Mouse (Mus musculus) right cerebral cortex, adult 18-20 months (tissue): ENCODE measurements at regions not wholly inside any gene's neighbourhood (a gene's known extent, or its start where the extent isn't known, plus 50 kb on each side); places are given as distances from the start of the nearest gene placed in this dataset.

Experiments
- DNase-seq: peaks from one replicate; pipeline ENCODE4 v3.0.0; 2022; ENCODE audit warnings: mixed read lengths

DNA sequence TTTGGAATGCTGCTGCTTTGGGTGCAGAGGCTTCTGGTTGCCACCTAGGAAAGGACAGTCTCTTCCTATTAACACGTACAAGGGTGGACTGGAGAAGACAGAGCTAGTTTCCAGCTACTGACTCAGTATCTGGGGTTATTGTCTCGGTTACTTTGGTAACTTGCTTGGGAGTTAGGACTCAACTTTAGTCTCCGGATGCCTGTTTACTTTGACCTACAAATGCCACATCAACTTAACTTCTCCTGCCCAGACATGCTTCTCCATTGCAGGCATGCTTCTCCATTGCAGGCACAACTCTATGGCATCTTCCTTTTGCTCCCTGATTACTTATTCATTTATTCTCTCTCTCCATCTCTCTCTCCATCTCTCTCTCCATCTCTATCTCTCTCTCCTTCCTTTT is 184.6 kb upstream of the Camk1g start:
- DNase-seq, result no peak

DNA sequence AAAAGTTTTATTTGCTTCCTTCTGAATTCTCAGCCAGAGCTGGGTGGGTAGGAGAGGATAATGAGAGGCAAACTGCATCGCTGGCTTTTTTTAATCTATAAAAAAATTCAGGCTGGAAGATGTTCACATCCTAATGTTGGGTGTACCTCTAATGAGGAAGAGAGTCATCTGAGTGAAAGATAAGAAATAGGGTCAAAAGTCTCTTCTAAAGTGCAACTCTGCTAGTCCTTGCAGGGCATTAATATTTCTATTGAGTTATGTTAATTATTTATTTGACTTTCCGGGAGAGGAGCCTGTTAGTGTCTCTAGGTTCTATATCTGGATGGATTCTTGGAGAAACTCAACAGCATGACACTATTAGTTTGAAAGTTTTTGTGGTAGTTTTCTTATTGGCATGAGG is 182.2 kb upstream of the Camk1g start:
- DNase-seq, result no peak

DNA sequence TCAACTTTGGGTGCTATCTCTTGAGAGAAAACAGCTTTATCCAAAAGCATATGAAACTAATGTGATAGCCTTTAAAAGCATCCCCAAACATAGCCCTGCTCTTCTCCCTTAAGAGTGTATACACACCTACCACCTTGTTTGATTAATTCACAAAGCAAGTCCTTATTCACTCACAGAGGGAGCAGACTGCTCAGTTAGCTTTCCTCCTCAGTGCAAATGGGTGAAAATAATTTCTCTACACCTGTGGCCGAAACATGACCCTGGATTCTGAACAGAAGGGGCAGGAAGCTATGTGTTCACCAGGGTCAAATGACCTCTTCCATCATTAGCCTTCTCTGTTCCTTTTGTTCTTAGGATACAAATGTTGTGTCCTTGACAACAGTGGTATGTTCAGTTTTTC is 181.2 kb upstream of the Camk1g start:
- no peak for DNase-seq

DNA sequence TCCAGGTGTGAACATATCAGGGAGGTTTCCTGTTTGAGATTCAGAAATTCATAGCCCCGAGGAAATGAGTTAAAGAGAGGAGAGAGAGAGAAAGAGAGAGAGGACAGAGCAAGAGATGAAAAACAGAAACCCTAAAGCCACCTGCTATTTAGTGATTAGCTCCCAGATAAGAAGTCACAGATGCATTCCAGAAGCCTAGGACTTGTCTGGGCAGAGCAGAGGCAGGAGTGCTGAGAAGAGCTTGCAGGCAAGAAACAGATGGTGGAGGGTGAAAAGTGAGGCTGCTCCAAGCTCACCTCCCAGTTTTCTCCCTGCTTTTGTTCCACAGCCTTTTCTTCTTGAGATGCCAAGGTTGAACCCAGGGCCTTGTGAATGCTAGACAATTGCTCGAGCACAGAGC is 180.7 kb upstream of the Camk1g start:
- no peak for DNase-seq

DNA sequence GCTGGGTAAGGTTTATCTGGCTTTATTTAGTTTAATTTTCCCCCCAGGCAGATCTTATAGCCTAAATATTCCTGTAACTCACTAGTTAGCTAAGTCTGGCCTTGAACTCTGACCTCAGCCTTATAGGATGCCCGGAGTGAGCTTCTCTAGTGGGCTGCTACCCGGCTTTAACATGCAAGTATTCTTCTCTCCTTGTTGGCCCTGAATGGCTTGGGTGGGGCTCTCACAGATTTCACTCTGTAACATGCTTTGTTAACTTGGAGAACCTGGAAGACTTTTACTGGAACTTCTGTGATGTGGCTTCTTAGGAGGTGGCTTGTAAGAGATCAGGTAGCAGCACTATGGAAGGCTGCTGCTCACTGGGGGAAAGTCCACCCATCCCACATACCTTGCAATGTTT is 177.3 kb upstream of the Camk1g start:
- no peak for DNase-seq

DNA sequence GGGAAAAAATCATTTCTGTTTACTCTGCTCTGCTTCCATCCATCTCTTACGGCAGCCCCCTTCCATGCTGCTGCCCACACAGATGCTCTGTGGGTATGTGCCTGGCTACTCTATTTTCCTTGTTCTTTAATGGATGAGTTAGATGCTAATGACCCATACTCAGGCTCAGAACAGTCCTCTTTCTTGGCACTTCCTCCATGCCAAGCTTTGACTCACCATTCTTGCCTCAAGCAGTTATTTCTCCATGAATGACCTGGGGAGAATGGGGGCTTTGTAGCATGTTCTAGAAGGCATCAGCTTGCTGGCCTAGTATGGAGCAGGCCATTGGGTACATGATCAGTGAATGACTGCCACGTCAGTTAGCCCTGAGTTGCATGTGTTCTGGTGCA is 175.9 kb upstream of the Camk1g start:
- no peak for DNase-seq

DNA sequence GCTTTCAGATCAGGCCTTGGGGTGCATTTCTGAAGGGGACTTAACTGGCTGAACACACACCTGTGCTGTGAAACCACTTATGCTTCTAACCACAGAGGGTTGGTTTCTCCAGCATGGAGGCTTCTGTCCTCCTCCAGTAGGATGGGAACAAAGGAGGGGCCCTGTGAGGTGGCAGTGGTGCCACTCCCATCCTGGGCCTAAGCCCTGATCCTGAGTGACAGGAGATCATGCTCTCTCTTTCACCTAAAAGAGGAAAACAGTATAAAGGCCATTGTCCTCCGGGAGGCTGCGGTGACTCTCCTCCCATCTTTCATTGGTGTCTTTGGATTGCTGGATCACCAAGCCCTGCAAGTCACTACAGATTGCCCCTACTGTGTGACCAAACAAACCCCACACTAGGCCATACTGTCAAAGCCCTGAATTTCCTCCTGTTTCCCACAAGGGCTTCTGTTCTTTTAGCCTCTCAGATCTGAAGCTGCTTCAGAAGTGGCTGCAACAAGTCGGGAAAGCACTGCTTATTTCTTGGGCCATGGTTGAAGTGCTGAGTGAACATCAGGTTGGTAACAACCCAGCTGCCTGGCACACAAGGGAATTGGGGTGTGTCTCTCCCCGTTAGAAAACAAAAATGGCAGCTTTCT is 175.4 kb upstream of the Camk1g start:
- DNase-seq, result no peak

DNA sequence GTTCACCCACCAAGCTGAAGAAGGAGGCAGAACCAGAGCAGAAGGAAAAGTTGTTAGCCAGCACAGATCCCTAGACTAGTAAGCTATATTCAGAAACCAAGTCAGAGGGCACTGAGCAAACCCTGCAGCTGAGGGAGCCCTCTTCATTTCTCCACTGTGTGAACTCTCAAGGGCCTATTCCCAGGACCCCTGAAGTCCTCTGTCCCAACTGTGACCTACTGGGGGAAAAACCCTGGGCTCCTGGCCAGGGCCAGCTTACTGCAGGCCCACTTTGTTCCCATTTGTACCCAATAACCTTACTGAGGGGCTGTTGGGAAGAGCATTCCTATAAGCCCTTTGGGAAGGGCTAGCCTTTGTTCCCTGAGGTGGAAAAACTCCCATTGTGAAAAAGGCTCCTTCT is 174.7 kb upstream of the Camk1g start:
- no peak for DNase-seq

DNA sequence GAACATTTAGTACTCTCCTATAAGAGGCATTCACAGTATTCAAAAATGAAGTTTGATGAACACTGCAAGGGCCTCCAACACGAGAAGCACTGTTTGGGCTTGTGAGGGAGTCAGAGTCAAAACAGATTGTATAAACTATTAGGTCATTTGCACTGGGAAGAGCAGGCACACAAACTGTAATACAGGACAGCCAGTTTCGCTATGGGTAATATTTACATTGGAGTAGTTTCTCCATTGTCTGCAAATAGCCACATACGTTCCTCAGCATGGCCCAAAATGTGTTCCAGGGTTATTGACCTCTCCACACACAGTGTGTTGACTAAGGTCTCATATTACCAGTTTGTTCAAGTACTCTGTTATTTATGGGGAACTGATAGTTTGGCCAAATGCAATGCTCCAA is 173.7 kb upstream of the Camk1g start:
- DNase-seq, result no peak

DNA sequence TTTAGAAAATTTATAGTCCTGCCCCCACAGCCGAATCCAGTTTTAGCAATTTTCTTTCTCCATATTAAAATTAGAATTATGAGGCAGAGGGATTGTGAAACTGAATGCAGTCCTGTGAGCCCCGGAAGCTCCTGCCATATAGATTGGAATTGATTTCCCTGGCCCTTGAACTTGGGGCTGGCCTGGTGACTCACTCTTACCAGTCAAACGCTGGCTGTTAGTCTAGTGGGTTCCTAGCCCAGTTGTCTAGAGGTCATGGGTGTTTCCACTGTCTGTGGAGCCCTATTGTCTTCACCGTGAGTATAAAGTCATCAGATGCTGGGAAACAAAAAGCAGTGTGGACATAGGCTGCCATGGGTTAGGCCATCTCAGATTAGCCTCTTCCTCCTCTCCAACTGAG is 173.2 kb upstream of the Camk1g start:
- DNase-seq, result no peak

DNA sequence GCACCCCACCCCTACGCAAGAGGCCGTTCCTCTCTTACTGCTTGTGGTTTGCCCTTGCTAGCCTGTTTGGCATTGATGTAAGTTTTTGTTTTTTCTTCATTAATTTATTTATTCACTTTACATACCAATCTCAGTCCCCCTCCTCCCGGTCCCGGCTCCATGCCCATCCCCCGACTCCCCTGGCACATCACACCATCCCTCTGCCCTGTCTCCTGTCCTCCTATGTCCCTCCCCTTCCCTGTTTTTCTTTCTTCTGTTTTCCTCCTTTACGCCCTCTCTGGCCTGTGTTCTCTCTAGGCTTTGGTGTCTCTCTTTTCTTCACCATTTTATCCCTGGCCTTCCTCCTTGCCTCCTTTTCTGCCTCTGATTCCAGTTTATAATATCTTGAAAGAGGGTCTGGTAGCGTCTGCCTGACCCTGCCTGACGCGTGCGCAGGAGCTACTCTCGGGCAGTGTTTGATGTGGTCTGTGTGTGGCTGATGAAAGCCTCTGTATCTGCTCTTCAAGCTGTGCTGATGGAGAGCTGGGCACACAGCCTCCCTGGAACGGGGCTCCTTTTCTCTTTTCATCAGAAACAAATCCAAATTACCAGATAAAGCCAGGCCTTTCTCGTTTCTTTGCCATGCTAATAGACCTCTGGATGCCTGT is 172.0 kb upstream of the Camk1g start:
- DNase-seq, result no peak

DNA sequence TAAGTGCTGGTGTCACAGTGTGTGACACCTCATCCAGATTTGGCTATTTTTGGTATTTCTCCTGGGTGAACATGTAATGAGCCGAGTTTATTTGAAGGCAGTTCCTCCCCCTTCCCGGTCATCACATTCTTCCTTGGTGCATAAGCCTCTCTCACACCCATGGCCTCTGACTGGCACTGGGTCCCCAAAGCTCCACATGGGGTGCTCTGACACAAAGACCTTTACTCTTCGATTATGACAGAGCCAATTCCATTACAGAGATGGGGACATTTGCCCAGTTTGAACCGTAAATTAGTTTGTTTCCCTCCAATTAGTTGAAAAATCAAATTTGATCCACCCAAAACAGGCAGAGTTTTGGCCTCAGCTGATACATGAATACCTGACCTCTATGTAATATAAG is 171.2 kb upstream of the Camk1g start:
- DNase-seq, result no peak

DNA sequence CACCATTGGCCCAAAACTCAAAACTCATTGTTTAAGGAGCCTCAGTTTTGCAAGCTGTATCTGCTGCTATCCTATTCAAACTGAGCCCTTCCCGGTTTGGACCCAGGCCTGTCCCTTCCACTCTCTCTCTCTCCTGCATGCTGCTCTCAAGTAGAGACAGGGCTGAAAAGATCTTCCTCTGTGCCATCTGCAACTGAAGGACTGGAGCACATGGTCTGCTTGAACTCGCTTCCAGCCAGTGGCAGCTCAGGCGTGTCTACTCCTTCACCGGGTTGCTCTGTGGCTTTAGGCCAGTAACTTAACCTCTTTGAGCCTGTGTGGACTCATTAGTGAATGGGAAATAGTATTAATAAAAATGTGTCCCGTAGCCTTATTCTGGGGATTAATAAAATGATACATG is 170.4 kb upstream of the Camk1g start:
- no peak for DNase-seq

DNA sequence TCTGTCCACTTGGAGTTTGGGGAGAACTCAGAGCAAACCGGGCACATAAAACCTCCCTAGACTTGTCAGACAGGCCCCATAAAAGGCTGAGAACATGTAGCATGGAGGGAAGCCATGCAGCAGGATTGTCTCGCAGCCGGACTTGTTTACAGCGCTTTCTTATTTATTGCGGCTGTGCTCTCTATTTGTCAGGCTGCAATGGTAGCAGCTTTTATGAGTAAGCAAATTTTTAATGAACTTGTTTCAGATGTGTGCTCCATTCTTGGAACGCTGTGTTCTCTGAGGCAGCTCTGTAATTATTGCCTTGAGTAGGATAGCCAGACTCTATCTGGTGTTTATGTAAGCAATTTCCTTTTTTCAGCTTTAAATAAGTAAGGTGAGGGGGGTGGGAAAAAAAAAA is 169.2 kb upstream of the Camk1g start:
- DNase-seq, result no peak

DNA sequence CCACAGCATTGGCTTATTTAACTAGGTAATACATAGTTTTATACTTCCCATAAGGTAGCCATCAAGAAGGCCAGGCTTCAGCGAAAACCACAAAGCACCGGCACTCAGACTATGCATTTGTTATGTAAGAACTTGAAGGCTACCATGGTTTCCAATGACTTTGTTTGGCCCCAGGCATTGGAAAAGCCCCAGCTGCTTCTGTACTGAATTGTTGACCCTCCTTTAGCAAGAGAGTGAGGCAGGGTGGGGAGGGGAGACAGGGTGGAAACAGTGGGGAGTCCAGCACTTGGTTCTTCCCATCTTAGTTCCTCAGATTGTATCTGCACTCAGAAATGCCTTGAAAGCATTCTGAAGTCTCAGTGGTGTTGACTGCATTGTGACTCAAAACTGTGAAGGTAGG is 168.3 kb upstream of the Camk1g start:
- DNase-seq, result no peak

DNA sequence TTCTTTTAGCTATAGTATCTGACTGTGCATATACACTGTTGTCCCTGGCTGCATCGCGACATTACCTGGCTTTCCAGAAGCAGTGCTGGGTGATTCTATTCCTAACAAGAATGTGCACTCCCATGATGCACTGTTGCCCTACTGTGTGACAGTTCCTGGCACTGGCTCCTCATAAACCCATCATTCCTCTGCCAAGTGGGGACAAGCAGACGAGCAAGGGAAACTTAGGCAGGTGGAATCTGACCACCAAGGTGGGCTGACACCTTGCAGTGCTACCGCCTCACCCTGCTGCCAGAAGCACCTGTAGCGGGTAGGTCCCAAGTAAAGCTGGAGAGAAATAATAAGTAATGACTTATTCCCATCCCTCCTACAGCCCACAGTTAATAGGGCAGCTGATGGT is 167.5 kb upstream of the Camk1g start:
- DNase-seq, result no peak

DNA sequence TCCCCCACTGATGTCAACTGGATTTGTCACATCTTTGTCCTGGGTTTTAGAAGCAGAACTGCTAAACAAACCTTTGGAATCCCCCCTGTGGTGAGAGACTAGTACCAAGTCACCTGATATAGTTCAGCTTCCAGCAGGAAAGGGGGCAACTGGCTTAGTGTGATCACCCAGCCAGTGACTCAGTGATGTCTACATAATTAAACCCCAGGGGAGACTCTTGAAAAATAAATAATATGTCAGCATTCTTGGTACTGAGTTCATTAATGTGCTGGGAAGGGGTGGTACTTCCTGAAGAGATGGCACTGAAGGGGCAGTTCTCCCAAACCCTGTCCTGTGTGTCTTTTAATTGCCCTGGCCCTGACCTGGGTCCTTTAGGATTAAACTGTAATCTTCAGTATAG is 166.5 kb upstream of the Camk1g start:
- no peak for DNase-seq

DNA sequence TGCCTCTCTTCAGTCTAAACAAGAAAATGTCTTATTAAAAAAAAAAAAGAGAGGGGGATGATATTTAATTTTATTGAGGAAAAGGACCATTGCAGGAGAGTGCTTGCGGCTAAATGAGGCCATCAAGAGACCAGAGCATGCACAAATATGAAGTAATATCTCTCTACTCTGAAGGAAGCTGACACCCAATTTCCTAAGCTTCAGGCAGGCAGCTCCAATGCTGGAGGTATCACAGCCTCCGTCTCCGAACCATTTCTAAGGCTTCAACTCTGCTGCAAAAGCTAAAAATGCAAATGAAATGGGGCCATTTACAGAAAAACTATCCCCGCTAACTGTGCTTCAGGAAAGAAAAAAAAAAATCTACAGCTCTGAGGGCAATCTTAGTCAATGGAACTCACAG is 164.4 kb upstream of the Camk1g start:
- no peak for DNase-seq

DNA sequence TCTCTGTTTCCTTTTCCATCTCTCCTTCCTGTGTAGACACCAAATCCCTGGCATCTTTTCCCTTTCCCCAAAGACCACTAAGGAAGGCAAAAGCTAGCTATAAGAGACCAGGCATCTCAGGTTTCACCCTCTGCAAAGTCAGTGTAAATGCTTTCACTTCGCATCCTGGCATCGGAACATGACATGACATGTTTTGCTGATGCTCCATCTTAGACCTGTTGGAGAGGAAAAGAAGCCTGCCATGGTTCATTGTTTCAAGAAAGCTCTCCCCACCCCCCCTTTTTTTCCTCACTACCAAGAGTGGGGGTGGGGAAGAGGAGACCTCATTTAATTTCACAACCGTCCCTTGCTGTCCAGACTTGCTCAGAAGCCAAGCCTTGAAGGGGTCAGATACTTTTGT is 156.4 kb upstream of the Camk1g start:
- no peak for DNase-seq

DNA sequence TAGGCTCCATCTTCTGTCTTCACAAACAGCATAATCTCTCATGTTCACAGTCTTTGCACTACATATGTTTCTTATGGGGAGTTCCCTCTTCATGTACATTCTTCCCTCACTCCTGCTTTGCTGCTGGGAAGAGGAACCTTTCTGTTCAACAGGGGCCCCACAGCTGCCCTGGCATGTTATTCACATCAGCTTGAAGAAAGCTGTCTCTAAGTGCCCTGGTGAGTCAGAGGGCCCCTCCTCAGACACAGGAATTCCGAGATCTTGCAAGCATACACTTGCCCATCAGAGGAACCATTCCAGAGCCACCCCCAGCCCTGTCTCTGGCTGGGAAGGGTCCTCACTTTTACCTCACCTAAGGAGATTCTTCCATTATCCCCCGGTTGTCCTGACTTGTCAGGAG is 151.9 kb upstream of the Camk1g start:
- no peak for DNase-seq

DNA sequence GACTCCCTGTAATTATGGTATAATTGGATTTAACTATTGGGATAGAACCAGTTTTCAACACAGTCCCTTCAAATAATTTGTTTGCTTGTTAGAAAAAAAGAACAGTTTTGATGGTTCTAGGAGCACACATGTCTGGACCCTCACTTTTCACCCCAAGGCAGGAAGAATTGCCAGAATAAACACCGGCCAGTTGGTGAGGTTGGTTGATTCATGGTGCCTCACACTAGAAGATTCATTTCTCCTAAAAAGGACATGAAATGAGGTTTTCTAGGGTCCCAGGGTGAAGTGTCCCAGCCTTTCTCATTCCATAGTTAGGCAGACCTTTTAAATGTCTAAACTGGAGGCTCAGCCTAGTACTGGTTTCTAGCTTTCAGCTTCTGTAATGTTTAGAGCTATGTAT is 148.7 kb upstream of the Camk1g start:
- no peak for DNase-seq

DNA sequence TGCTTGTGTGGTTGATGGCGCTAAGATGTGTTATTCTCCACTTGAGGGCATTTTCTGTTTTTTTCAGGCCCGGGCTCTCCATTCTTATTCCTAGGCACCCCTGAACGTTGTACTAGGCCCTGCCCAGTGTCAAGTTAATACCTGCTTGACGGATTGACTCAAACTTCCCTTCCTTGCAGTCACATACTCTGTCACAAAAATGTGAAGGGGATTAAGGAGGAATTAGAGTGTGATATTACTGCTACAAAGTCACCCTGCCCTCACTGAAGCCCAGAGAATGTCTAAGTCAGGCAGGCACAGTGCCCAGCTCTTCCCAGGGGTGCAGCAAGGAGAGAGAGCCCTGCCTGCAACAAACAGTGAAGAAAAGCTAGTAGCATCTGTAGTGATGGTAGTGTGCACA is 147.9 kb upstream of the Camk1g start:
- no peak for DNase-seq

DNA sequence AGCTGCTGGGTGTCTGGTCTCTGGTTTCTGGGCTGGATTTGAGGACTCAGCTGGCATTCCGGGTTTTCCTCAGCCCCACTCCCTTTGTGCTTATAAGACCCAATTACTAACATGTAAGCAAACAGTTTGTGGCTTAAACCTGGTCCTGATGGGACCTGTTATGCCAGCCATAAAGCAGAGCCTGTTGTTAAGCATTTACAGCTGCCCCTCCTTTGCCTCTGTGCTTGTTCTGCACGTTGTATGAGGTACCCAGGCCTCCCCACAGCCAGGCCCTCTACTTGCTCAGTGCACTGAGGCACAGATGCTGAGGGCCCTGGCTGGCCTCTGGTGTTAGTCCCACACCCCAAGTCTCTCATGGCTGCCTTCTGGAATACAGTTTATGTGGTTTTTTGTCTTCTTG is 147.2 kb upstream of the Camk1g start:
- DNase-seq, result no peak

DNA sequence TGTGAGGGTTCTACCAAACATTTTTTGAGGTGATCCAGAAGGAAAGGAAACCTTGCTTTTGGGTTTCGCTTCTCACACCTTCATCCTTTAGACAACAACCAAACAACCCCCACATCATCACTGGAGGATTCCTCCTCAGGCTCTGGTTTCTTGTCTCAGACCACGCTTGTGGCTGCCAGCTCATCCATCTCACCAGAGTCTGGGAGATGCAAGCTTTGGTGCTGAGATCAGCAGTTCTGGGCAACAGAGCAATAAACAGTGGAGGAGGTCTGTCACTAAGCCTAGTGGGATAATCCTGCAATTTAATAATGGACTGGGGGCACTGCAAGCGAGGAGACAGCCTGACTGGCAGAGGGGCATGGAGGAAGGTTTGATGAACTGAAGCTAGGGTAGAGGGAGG is 146.3 kb upstream of the Camk1g start:
- DNase-seq, result no peak

DNA sequence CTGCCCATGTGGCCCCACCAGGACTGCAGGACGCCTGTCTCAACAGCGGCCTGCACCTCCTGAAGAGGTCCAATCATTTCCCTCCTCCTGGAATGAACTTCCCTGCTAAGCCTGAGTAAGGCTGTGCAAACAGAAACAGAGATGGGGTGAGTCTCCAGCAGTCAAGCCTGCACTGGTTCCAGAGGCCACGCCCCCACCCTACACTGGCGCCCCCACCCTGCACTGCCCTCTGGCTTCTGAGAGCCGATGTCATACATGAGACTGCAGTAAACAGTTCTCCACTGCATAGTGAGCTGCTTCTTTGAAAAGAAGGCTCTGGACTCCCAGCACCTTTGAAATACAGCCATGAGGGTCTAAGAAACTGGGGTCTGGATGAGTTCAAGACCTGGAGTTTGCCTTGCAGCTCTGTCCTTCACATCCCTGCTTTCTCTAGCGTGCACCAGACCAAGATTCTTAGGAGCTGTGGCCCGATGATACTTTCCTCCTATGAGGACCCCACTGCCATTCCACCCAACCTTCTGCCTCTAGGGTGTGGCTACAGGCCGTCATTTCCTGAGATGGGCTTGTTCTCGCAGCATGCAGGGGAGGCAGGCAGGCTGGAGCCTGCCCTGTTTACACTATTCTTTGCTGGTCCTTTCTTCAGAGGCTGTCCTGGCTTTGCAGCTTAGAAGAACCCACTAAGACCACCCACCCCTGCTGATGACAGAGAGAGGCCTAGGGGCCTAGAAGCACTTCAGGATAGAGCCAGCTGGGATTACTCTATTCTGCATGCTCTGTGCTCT is 144.0 kb upstream of the Camk1g start:
- no peak for DNase-seq
